ENCODE assay signal across 8 mouse cellular contexts in genomic region chr10:42697007-42697406, GRCm38 (mm10).
A peak's percentile ranks its signal among the peaks of the same experiment; 100 is the strongest.
DNase-seq lines count a peak whose midpoint lies in the region; ATAC-seq and TF ChIP-seq lines count a peak whose summit lies in the region.

No protein-coding gene starts in this region.

- ATAC-seq in hindbrain, postnatal 0 days: 0 out of 2 replicates have a peak, but pooled peaks have one; percentile 15

- no peak overlapping the region for H3K4me2 ChIP-seq in hindbrain, postnatal 0 days (ENCODE audit: low read depth, low read length)

- no peak for TF ChIP-seq POLR2A in embryonic fibroblast, embryonic 13.5 days (IDR thresholded peaks at IDR 0.05; ENCODE audit: low read depth, low read length)

- no peak overlapping the region for H3K4me3 ChIP-seq in embryonic fibroblast, embryonic 13.5 days (ENCODE audit: insufficient read depth, low read length)
- H3K4me3 ChIP-seq in hindbrain, postnatal 0 days (ENCODE audit: low read length): no peak overlapping the region

- H3K27me3 ChIP-seq in hindbrain, postnatal 0 days (ENCODE audit: insufficient read depth, low read length): no peaks in the 10 kb centered on the region

- peak; percentile 70; the same call in 1 of the 2 replicates for TF ChIP-seq CTCF in embryonic fibroblast, embryonic 13.5 days (IDR thresholded peaks at IDR 0.05; ENCODE audit: borderline replicate concordance, insufficient read depth, low read length)
- TF ChIP-seq CTCF in hindbrain, postnatal 0 days (IDR thresholded peaks at IDR 0.05; ENCODE audit: low read depth): peak; percentile 78

- no peak overlapping the region for H3K27ac ChIP-seq in embryonic fibroblast, embryonic 13.5 days (ENCODE audit: insufficient read depth, low read length)
- H3K27ac ChIP-seq in hindbrain, postnatal 0 days: no peak overlapping the region

- WGBS in hindbrain, postnatal 0 days: 33% methylated on average over 8 of the region's 8 CpGs

- no peaks in the 10 kb centered on the region for H3K9me3 ChIP-seq in hindbrain, postnatal 0 days (ENCODE audit: low read length)

- DNase-seq in testis, postnatal 10 days (ENCODE audit: low spot score): peak; percentile 75
- no peak for DNase-seq in testis, postnatal 14 days (ENCODE audit: low spot score)
- peak; percentile 77 for DNase-seq in brain, adult 2 months (ENCODE audit: low read depth, low spot score)
- DNase-seq in hindbrain, postnatal 0 days (ENCODE audit: low spot score): peak; percentile 72
- peak; percentile 54 to 55 for DNase-seq in left cerebral cortex, postnatal 10 days (ENCODE audit: extremely low spot score in 1 of 2, low spot score in 2 of 2)
- peak; percentile 49 to 72 for DNase-seq in natural killer cell, adult 2 months (ENCODE audit: low spot score in 2 of 2)
- peak; percentile 63 to 76 for DNase-seq in thymus, adult 18-20 months

- no peak overlapping the region for H3K9ac ChIP-seq in hindbrain, postnatal 0 days (replicated peaks; ENCODE audit: low read length)

- peaks cover 5% of the 10 kb centered on the region; the same call in 1 of the 2 replicates for H3K4me1 ChIP-seq in embryonic fibroblast, embryonic 13.5 days (ENCODE audit: control insufficient read depth, insufficient read depth, low read length)
- no peaks in the 10 kb centered on the region for H3K4me1 ChIP-seq in hindbrain, postnatal 0 days (ENCODE audit: insufficient read depth, low read length)

- peaks cover 13% of the 10 kb centered on the region; the same call in 1 of the 2 replicates for H3K36me3 ChIP-seq in hindbrain, postnatal 0 days (ENCODE audit: insufficient read depth, low read length)

- intact Hi-C loops in left cerebral cortex, postnatal 10 days (cut with DNase I): no loop called here
